Mouse (Mus musculus) CH12.LX (cell line): ENCODE results near the gene Wars2. TPM values are rescaled to one million over a fixed set of nuclear protein-coding genes. Genes with fewer than 3 reads are reported as not detected.

Experiments used
- DNase-seq: peaks from one replicate; pipeline ENCODE4 v3.0.0-alpha.2; 2013; ENCODE audit errors: extremely low read depth
- H3K27ac ChIP-seq: 2 replicates; pipeline ENCODE4 v1.5.1; 2012; ENCODE audit warnings: low read depth, mild to moderate bottlenecking, control low read depth, moderate library complexity; ENCODE audit not compliant: insufficient read depth
- H3K27me3 ChIP-seq: replicated peaks from 2 replicates; pipeline ENCODE3; 2012; ENCODE audit warnings: inconsistent platforms
- H3K36me3 ChIP-seq, 2 experiments: replicated peaks in 1 of 2; 2 replicates each; pipeline versions ENCODE3 to v1.6.1; 2012; ENCODE audit warnings: inconsistent platforms in 1 of 2, low read length in 1 of 2, mild to moderate bottlenecking in 1 of 2, mixed read lengths in 1 of 2, moderate library complexity in 1 of 2; ENCODE audit not compliant: control insufficient read depth in 1 of 2, insufficient read depth in 1 of 2
- H3K4me1 ChIP-seq, 2 experiments: 2 replicates each; pipeline ENCODE4 v1.6.1; 2012; ENCODE audit warnings: inconsistent platforms in 1 of 2, moderate library complexity in 1 of 2; ENCODE audit not compliant: insufficient read depth in 2 of 2, control insufficient read depth in 1 of 2
- H3K4me2 ChIP-seq: 2 replicates; pipeline ENCODE4 v1.6.1; 2012; ENCODE audit warnings: low read depth, mild to moderate bottlenecking, control low read depth; ENCODE audit not compliant: poor library complexity, insufficient read depth, severe bottlenecking
- H3K4me3 ChIP-seq, 3 experiments: fragments of 150-350 bp in 1 of 3; sonication (generic) in 1 of 3; replicated peaks in 1 of 3; 2 replicates each; pipeline versions ENCODE3 to v1.5.1; 2011 to 2012; ENCODE audit warnings: low read depth in 2 of 3, low read length in 2 of 3, mild to moderate bottlenecking in 2 of 3, moderate library complexity in 2 of 3, control low read depth in 1 of 3, improper control_type of control experiment in 1 of 3, inconsistent platforms in 1 of 3, mixed read lengths in 1 of 3; ENCODE audit not compliant: poor library complexity in 1 of 3
- H3K79me2 ChIP-seq: replicated peaks from 2 replicates; pipeline ENCODE4 v1.6.1; 2012; ENCODE audit warnings: mild to moderate bottlenecking, moderate library complexity; ENCODE audit not compliant: control insufficient read depth, poor library complexity, insufficient read depth, severe bottlenecking; ENCODE audit errors: extremely low read depth
- H3K9ac ChIP-seq: 2 replicates; pipeline ENCODE4 v1.6.1; 2012; ENCODE audit warnings: low read depth, mild to moderate bottlenecking, control low read depth, moderate library complexity; ENCODE audit not compliant: insufficient read depth
- H3K9me3 ChIP-seq: replicated peaks from 2 replicates; pipeline ENCODE3; 2012; ENCODE audit warnings: low read length, inconsistent platforms, mixed read lengths
- BHLHE40 ChIP-seq: IDR thresholded peaks from 2 replicates; pipeline ENCODE4 v1.6.1; 2011; ENCODE audit warnings: mild to moderate bottlenecking, low read depth, low read length, improper control_type of control experiment
- CHD1 ChIP-seq: IDR thresholded peaks from 2 replicates; pipeline ENCODE4 v1.6.1; 2012; ENCODE audit warnings: low read depth, low read length, improper control_type of control experiment, inconsistent platforms
- CHD2 ChIP-seq: IDR thresholded peaks from 2 replicates; pipeline ENCODE4 v1.6.1; 2011; ENCODE audit warnings: low read length, improper control_type of control experiment
- CTCF ChIP-seq, 2 experiments: IDR thresholded peaks in 1 of 2; conservative IDR thresholded peaks in 1 of 2; 2 replicates each; pipeline ENCODE4 v1.5.1; 2011 to 2012; ENCODE audit warnings: low read depth in 2 of 2, low read length in 2 of 2, improper control_type of control experiment in 1 of 2, inconsistent platforms in 1 of 2, mild to moderate bottlenecking in 1 of 2, moderate library complexity in 1 of 2
- E2F4 ChIP-seq: IDR thresholded peaks from 2 replicates; pipeline ENCODE4 v1.6.1; 2011; ENCODE audit warnings: low read depth, low read length, improper control_type of control experiment; ENCODE audit not compliant: insufficient replicate concordance
- ELF1 ChIP-seq: IDR thresholded peaks from 2 replicates; pipeline ENCODE4 v1.6.1; 2014; ENCODE audit warnings: low read depth, mild to moderate bottlenecking, inconsistent platforms, low read length, improper control_type of control experiment
- EP300 ChIP-seq: IDR thresholded peaks from 2 replicates; pipeline ENCODE4 v1.6.1; 2011; ENCODE audit warnings: low read length, improper control_type of control experiment
- ETS1 ChIP-seq: conservative IDR thresholded peaks from 2 replicates; pipeline ENCODE4 v1.6.1; 2012; ENCODE audit warnings: low read depth, mild to moderate bottlenecking, inconsistent platforms, low read length, improper control_type of control experiment, moderate library complexity
- GABPA ChIP-seq: IDR thresholded peaks from 2 replicates; pipeline ENCODE4 v1.6.1; 2012; ENCODE audit warnings: low read depth, low read length, improper control_type of control experiment, inconsistent platforms; ENCODE audit not compliant: insufficient replicate concordance
- HCFC1 ChIP-seq: IDR thresholded peaks from 2 replicates; pipeline ENCODE4 v1.6.1; 2012; ENCODE audit warnings: low read depth, mild to moderate bottlenecking, inconsistent platforms, low read length, improper control_type of control experiment
- IRF4 ChIP-seq: IDR thresholded peaks from 2 replicates; pipeline ENCODE4 v1.6.1; 2014; ENCODE audit warnings: low read depth, mild to moderate bottlenecking, inconsistent platforms, low read length, improper control_type of control experiment
- JUN ChIP-seq: IDR thresholded peaks from 2 replicates; pipeline ENCODE4 v1.6.1; 2011; ENCODE audit warnings: low read depth, mild to moderate bottlenecking, low read length, improper control_type of control experiment, moderate library complexity; ENCODE audit not compliant: insufficient read depth
- JUND ChIP-seq: conservative IDR thresholded peaks from 2 replicates; pipeline ENCODE4 v1.6.1; 2011; ENCODE audit warnings: low read depth, low read length, improper control_type of control experiment
- KAT2A ChIP-seq: IDR thresholded peaks from 2 replicates; pipeline ENCODE4 v1.6.1; 2012; ENCODE audit warnings: low read length, improper control_type of control experiment, inconsistent platforms; ENCODE audit not compliant: insufficient replicate concordance
- MAFK ChIP-seq: IDR thresholded peaks from 2 replicates; pipeline ENCODE4 v1.6.1; 2011; ENCODE audit warnings: low read length, improper control_type of control experiment; ENCODE audit not compliant: insufficient replicate concordance
- MAX ChIP-seq: IDR thresholded peaks from 2 replicates; pipeline ENCODE4 v1.6.1; 2011; ENCODE audit warnings: low read length, improper control_type of control experiment
- MAZ ChIP-seq: IDR thresholded peaks from 2 replicates; pipeline ENCODE4 v1.6.1; 2012; ENCODE audit warnings: low read depth, mild to moderate bottlenecking, inconsistent platforms, low read length, improper control_type of control experiment, moderate library complexity
- MEF2A ChIP-seq: IDR thresholded peaks from 2 replicates; pipeline ENCODE4 v1.6.1; 2014; ENCODE audit warnings: low read depth, mild to moderate bottlenecking, inconsistent platforms, low read length, improper control_type of control experiment, borderline replicate concordance
- MXI1 ChIP-seq: IDR thresholded peaks from 2 replicates; pipeline ENCODE4 v1.6.1; 2011; ENCODE audit warnings: mild to moderate bottlenecking, low read depth, low read length, improper control_type of control experiment
- MYC ChIP-seq: IDR thresholded peaks from 2 replicates; pipeline ENCODE4 v1.6.1; 2011; ENCODE audit warnings: low read depth, mild to moderate bottlenecking, improper control_type of control experiment, low read length
- NELFE ChIP-seq: IDR thresholded peaks from 2 replicates; pipeline ENCODE4 v1.6.1; 2011; ENCODE audit warnings: low read depth, low read length, improper control_type of control experiment
- NRF1 ChIP-seq: IDR thresholded peaks from 2 replicates; pipeline ENCODE4 v1.6.1; 2014; ENCODE audit warnings: low read depth, mild to moderate bottlenecking, inconsistent platforms, low read length, improper control_type of control experiment, moderate library complexity
- PAX5 ChIP-seq: IDR thresholded peaks from 2 replicates; pipeline ENCODE4 v1.6.1; 2012; ENCODE audit warnings: low read length, inconsistent platforms, mixed read lengths
- POLR2A ChIP-seq: IDR thresholded peaks from 2 replicates; pipeline ENCODE4 v1.6.1; 2011; ENCODE audit warnings: low read depth, mild to moderate bottlenecking, improper control_type of control experiment, low read length
- POLR2AphosphoS2 ChIP-seq: IDR thresholded peaks from 2 replicates; pipeline ENCODE4 v1.6.1; 2011; ENCODE audit warnings: low read depth, low read length, improper control_type of control experiment
- RAD21 ChIP-seq: IDR thresholded peaks from 2 replicates; pipeline ENCODE4 v1.6.1; 2011; ENCODE audit warnings: low read depth, mild to moderate bottlenecking, low read length, improper control_type of control experiment, moderate library complexity
- RCOR1 ChIP-seq: conservative IDR thresholded peaks from 2 replicates; pipeline ENCODE4 v1.6.1; 2012; ENCODE audit warnings: low read depth, mild to moderate bottlenecking, inconsistent platforms, low read length, improper control_type of control experiment
- SIN3A ChIP-seq: IDR thresholded peaks from 2 replicates; pipeline ENCODE4 v1.6.1; 2012; ENCODE audit warnings: low read length, improper control_type of control experiment, inconsistent platforms
- SMC3 ChIP-seq: IDR thresholded peaks from 2 replicates; pipeline ENCODE4 v1.6.1; 2011; ENCODE audit warnings: low read depth, low read length, improper control_type of control experiment
- TCF12 ChIP-seq: IDR thresholded peaks from 2 replicates; pipeline ENCODE4 v1.6.1; 2014; ENCODE audit warnings: low read depth, mild to moderate bottlenecking, inconsistent platforms, low read length, improper control_type of control experiment
- UBTF ChIP-seq: IDR thresholded peaks from 2 replicates; pipeline ENCODE4 v1.6.1; 2012; ENCODE audit warnings: low read depth, mild to moderate bottlenecking, inconsistent platforms, low read length, improper control_type of control experiment, moderate library complexity
- USF1 ChIP-seq: IDR thresholded peaks from 2 replicates; pipeline ENCODE4 v1.6.1; 2014; ENCODE audit warnings: low read depth, mild to moderate bottlenecking, inconsistent platforms, low read length, improper control_type of control experiment
- USF2 ChIP-seq: conservative IDR thresholded peaks from 2 replicates; pipeline ENCODE4 v1.6.1; 2011; ENCODE audit warnings: low read depth, low read length, improper control_type of control experiment
- ZC3H11A ChIP-seq: IDR thresholded peaks from 2 replicates; pipeline ENCODE4 v1.6.1; 2012; ENCODE audit warnings: low read depth, mild to moderate bottlenecking, inconsistent platforms, low read length, improper control_type of control experiment
- ZKSCAN1 ChIP-seq: IDR thresholded peaks from 2 replicates; pipeline ENCODE4 v1.6.1; 2012; ENCODE audit warnings: low read depth, inconsistent platforms, low read length, improper control_type of control experiment, borderline replicate concordance
- ZMIZ1 ChIP-seq: IDR thresholded peaks from 2 replicates; pipeline ENCODE4 v1.6.1; 2012; ENCODE audit warnings: low read depth, mild to moderate bottlenecking, inconsistent platforms, low read length, improper control_type of control experiment
- ZNF384 ChIP-seq: IDR thresholded peaks from 2 replicates; pipeline ENCODE4 v1.6.1; 2012; ENCODE audit warnings: low read depth, low read length, improper control_type of control experiment, inconsistent platforms
- dilution Hi-C: fragments of 300-500 bp; cut with MboI; formaldehyde crosslinking; loops from 2 replicates; pipeline ENCODE4 v1.14.3; 2020; ENCODE audit warnings: low sequenced_read_pairs; ENCODE audit not compliant: extremely low pct_unique_long_range_greater_than_20kb, extremely low pct_ligation_motif_present
- in situ Hi-C: fragments of 300-500 bp; cut with MboI; formaldehyde crosslinking; loops from 3 replicates; pipeline ENCODE4 v1.14.3; 2019; ENCODE audit warnings: low sequenced_read_pairs, low pct_ligation_motif_present, low pct_unique_long_range_greater_than_20kb, mixed read lengths
- polyA plus RNA-seq: library from polyadenylated mRNA; unstranded; fragments of >175 nt; gene quantifications from 2 replicates; pipeline ENCODE4 v1.2.1, GENCODE M21; 2012; ENCODE audit warnings: low read depth; ENCODE audit not compliant: insufficient read length
- total RNA-seq, 2 experiments: library from RNA; depleted of rRNA; stranded (reverse); fragments of 300-350 nt in 1 of 2; fragments of >200 nt in 1 of 2; gene quantifications; 2 replicates each; pipeline ENCODE4 v1.2.3; 2012 to 2014

Wars2 gene
- total RNA-seq (2012; rRNA removed) (7.2 and 8.6 TPM in 2 replicates), total RNA-seq (2014; rRNA removed) (9.9 and 10.2 TPM in 2 replicates), polyA plus RNA-seq (5.4 and 7.1 TPM in 2 replicates)

DNA sequence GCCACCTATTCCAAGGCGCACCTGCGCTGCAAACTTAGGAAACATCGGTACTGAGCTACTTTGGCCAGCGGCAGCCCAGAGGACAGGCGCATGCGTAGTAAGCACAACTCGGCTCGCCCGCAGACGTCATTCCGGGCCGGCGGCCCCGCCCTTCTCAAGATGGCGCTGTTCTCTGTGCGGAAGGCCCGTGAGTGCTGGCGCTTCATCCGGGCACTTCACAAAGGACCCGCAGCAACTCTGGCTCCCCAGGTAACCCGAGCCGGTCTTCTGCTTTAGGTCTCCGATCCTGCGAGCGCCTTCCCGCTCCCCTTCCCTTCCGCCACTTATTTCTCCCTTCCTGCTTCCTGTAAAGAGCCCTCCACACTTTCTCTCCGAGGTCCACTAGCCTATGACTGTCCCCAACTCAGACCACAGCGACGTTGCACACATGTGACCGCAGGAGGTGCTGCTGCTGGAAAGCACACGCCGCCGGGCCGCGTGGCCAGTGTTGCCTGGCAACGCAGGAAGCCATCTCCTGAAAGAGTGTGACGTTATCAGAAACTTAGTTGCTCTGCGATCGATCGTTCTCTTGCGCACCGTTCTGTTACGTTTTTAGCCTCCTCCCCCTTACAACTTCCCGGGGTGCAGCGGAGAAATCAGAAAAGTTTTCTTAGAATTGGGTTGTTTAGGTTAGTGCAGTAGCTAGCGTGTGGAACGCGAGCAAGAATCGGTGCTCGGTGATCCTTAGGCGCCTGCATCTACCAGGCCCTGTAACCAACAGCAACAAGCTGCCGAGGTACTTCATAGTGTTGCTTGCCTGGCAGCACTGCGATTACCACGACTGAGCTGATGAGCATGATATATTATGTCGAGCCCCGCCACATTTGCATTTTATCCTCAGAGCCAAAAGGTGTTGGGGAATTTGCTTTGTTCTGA is at the start of gene Wars2:
Wars2 (plus strand) TSS at position 129 of the 915 bp plus-strand sequence.
- in situ Hi-C loops (no loop called here), dilution Hi-C loops (no loop called here)
- peaks cover 2 to 15% of the 10 kb centered on the region in 2 experiments; a peak in 2 of 4 replicates for H3K4me1 ChIP-seq
- H3K36me3 ChIP-seq, result peaks cover 0 to 4% of the 10 kb centered on the region in 2 experiments
- H3K9me3 ChIP-seq, result no peaks in the 10 kb centered on the region
- peak; percentile 94 for DNase-seq
- peak within 1 kb of the TSS; percentile 63 to 69 (median 65) for H3K4me3 ChIP-seq
- peak within 1 kb of the TSS; percentile 95 for H3K4me2 ChIP-seq
- H3K79me2 ChIP-seq, result no peaks in the 10 kb centered on the region; the same call in 1 of the 2 replicates
- H3K27ac ChIP-seq, result peak within 1 kb of the TSS; percentile 75
- no peaks in the 10 kb centered on the region for H3K27me3 ChIP-seq
- H3K9ac ChIP-seq, result peak within 1 kb of the TSS; percentile 78
- no peak for TF ChIP-seq UBTF
- TF ChIP-seq POLR2AphosphoS2, result no peak
- TF ChIP-seq KAT2A, result 0 out of 2 replicates have a peak, but pooled peaks have one; percentile 72
- TF ChIP-seq ZKSCAN1, result no peak
- peak; percentile 99 for TF ChIP-seq MAX
- peak; percentile 84 for TF ChIP-seq ELF1
- peak; percentile 91 for TF ChIP-seq NRF1
- TF ChIP-seq USF1, result peak; percentile 76
- TF ChIP-seq ETS1, result peak; percentile 65; the same call in 1 of the 2 replicates
- peak; percentile 100 for TF ChIP-seq MXI1
- no peak for TF ChIP-seq JUND
- peak; percentile 47; the same call in 1 of the 2 replicates for TF ChIP-seq USF2
- TF ChIP-seq ZC3H11A, result no peak
- no peak for TF ChIP-seq SMC3
- TF ChIP-seq MEF2A, result no peak
- TF ChIP-seq BHLHE40, result peak; percentile 91
- peak; percentile 36; the same call in 1 of the 2 replicates for TF ChIP-seq CHD2
- peak; percentile 90 for TF ChIP-seq ZMIZ1
- TF ChIP-seq POLR2A, result peak; percentile 77
- TF ChIP-seq ZNF384, result no peak
- TF ChIP-seq EP300, result no peak
- TF ChIP-seq CHD1, result no peak
- TF ChIP-seq GABPA, result no peak; the same call in 1 of the 2 replicates
- TF ChIP-seq CTCF (conservative IDR thresholded peaks at IDR 0.05 in 1 of 2, IDR thresholded peaks at IDR 0.05 in 1 of 2; ENCODE audit: low read depth in 2 of 2, low read length in 2 of 2), result peak in 1 of 2 experiments; percentile 33; a peak in 1 of 4 replicates
- TF ChIP-seq RAD21, result no peak; the same call in 1 of the 2 replicates
- 0 out of 2 replicates have a peak, but pooled peaks have one; percentile 34 for TF ChIP-seq RCOR1
- TF ChIP-seq MAZ, result peak; percentile 66; the same call in 1 of the 2 replicates
- peak; percentile 80 for TF ChIP-seq TCF12
- TF ChIP-seq E2F4, result no peak
- no peak for TF ChIP-seq MAFK
- peak; percentile 72 for TF ChIP-seq HCFC1
- TF ChIP-seq JUN, result peak; percentile 22; the same call in 1 of the 2 replicates
- TF ChIP-seq SIN3A, result peak; percentile 99
- TF ChIP-seq IRF4, result peak; percentile 58; the same call in 1 of the 2 replicates
- peak; percentile 97 for TF ChIP-seq MYC
- peak; percentile 85 for TF ChIP-seq NELFE
- no peak for TF ChIP-seq PAX5
